Mouse (Mus musculus): ENCODE measurements around the gene Tedc1. TPM values are rescaled to one million over a fixed set of nuclear protein-coding genes. Genes with fewer than 3 reads are reported as not detected.

Tedc1 gene
- polyA plus RNA-seq, 1 experiment from 2014 or later, result 28.1 TPM

GRCm38 (mm10) chr12:113130732-113131131 is 25.5 kb upstream of the Tedc1 start:
- no peak overlapping the region for H3K27ac ChIP-seq (ENCODE audit: low read length)
- WGBS, result 95% methylated on average over 8 of the region's 8 CpGs
- no peaks in the 10 kb centered on the region for H3K27me3 ChIP-seq (ENCODE audit: control insufficient read depth, insufficient read depth, low read length)
- ATAC-seq (replicated peaks; ENCODE audit: extremely low read depth, insufficient read depth, low FRiP score), result no peak
- H3K4me1 ChIP-seq (ENCODE audit: control insufficient read depth, insufficient read depth, low read length), result peaks cover 35% of the 10 kb centered on the region
- no peak overlapping the region for H3K4me2 ChIP-seq (ENCODE audit: low read depth, low read length)
- peaks cover 74% of the 10 kb centered on the region for H3K36me3 ChIP-seq (ENCODE audit: control insufficient read depth, insufficient read depth)
- H3K4me3 ChIP-seq (ENCODE audit: low read length), result no peak overlapping the region
- no peak overlapping the region for H3K9ac ChIP-seq (ENCODE audit: low read length)
- H3K9me3 ChIP-seq (replicated peaks; ENCODE audit: control insufficient read depth, low read length), result no peaks in the 10 kb centered on the region

- H3K27me3 ChIP-seq (ENCODE audit: control insufficient read depth, insufficient read depth, low read length), result no peaks in the 10 kb centered on the region
- no peaks in the 10 kb centered on the region for H3K9me3 ChIP-seq (replicated peaks; ENCODE audit: control insufficient read depth, low read length)
- ATAC-seq (replicated peaks; ENCODE audit: extremely low read depth, insufficient read depth, low FRiP score), result no peak
- no peak overlapping the region for H3K4me3 ChIP-seq (ENCODE audit: low read length)
- H3K4me1 ChIP-seq (ENCODE audit: control insufficient read depth, insufficient read depth, low read length), result peaks cover 42% of the 10 kb centered on the region
- H3K27ac ChIP-seq (ENCODE audit: low read length), result peak overlapping the region; percentile 98
- H3K36me3 ChIP-seq (ENCODE audit: control insufficient read depth, insufficient read depth), result peaks cover 78% of the 10 kb centered on the region
- 0 out of 2 replicates have a peak overlapping the region, but pooled peaks have one; percentile 11 for H3K9ac ChIP-seq (ENCODE audit: low read length)
- H3K4me2 ChIP-seq (ENCODE audit: low read depth, low read length), result no peak overlapping the region
- 95% methylated on average over 14 of the region's 14 CpGs for WGBS
Measured at GRCm38 (mm10) chr12:113131601-113132000, 24.6 kb upstream of the Tedc1 start.

- Histone ChIP-seq H3K4me3 (ENCODE audit: low read length) (no peak overlapping the region), H3K4me1 (ENCODE audit: control insufficient read depth, insufficient read depth, low read length) (peaks cover 51% of the 10 kb centered on the region), H3K9ac (ENCODE audit: low read length) (no peak overlapping the region), H3K27me3 (ENCODE audit: control insufficient read depth, insufficient read depth, low read length) (no peaks in the 10 kb centered on the region), H3K36me3 (ENCODE audit: control insufficient read depth, insufficient read depth) (peaks cover 75% of the 10 kb centered on the region), H3K27ac (ENCODE audit: low read length) (peak overlapping the region; percentile 98), H3K9me3 (replicated peaks; ENCODE audit: control insufficient read depth, low read length) (no peaks in the 10 kb centered on the region), H3K4me2 (ENCODE audit: low read depth, low read length) (no peak overlapping the region)
- peak; percentile 94 for ATAC-seq (replicated peaks; ENCODE audit: extremely low read depth, insufficient read depth, low FRiP score)
- WGBS, result 23% methylated on average over 2 of the region's 2 CpGs
Measured at GRCm38 (mm10) chr12:113132567-113132966, 23.7 kb upstream of the Tedc1 start.

GRCm38 (mm10) chr12:113133260-113133659 is 23.0 kb upstream of the Tedc1 start:
- no peak overlapping the region for H3K4me3 ChIP-seq (ENCODE audit: low read length)
- peaks cover 68% of the 10 kb centered on the region for H3K36me3 ChIP-seq (ENCODE audit: control insufficient read depth, insufficient read depth)
- 72% methylated on average over 9 of the region's 9 CpGs for WGBS
- H3K27ac ChIP-seq (ENCODE audit: low read length), result peak overlapping the region; percentile 98
- peaks cover 52% of the 10 kb centered on the region for H3K4me1 ChIP-seq (ENCODE audit: control insufficient read depth, insufficient read depth, low read length)
- ATAC-seq (replicated peaks; ENCODE audit: extremely low read depth, insufficient read depth, low FRiP score), result 0 out of 2 replicates have a peak, but pooled peaks have one; percentile 2
- H3K9me3 ChIP-seq (replicated peaks; ENCODE audit: control insufficient read depth, low read length), result no peaks in the 10 kb centered on the region
- H3K27me3 ChIP-seq (ENCODE audit: control insufficient read depth, insufficient read depth, low read length), result no peaks in the 10 kb centered on the region
- H3K9ac ChIP-seq (ENCODE audit: low read length), result peak overlapping the region; percentile 60
- peak overlapping the region; percentile 33 for H3K4me2 ChIP-seq (ENCODE audit: low read depth, low read length)

- H3K27ac ChIP-seq (ENCODE audit: low read length), result peak overlapping the region; percentile 98
- H3K4me2 ChIP-seq (ENCODE audit: low read depth, low read length), result no peak overlapping the region
- peaks cover 62% of the 10 kb centered on the region for H3K36me3 ChIP-seq (ENCODE audit: control insufficient read depth, insufficient read depth)
- H3K4me1 ChIP-seq (ENCODE audit: control insufficient read depth, insufficient read depth, low read length), result peaks cover 57% of the 10 kb centered on the region
- ATAC-seq (replicated peaks; ENCODE audit: extremely low read depth, insufficient read depth, low FRiP score), result no peak
- H3K4me3 ChIP-seq (ENCODE audit: low read length), result no peak overlapping the region
- no peaks in the 10 kb centered on the region for H3K27me3 ChIP-seq (ENCODE audit: control insufficient read depth, insufficient read depth, low read length)
- no peaks in the 10 kb centered on the region for H3K9me3 ChIP-seq (replicated peaks; ENCODE audit: control insufficient read depth, low read length)
- peak overlapping the region; percentile 60 for H3K9ac ChIP-seq (ENCODE audit: low read length)
- 54% methylated on average over 5 of the region's 5 CpGs for WGBS
Measured at GRCm38 (mm10) chr12:113133861-113134403, 22.3 kb upstream of the Tedc1 start.

GRCm38 (mm10) chr12:113134502-113134901 is 21.7 kb upstream of the Tedc1 start:
- no peaks in the 10 kb centered on the region for H3K27me3 ChIP-seq (ENCODE audit: control insufficient read depth, insufficient read depth, low read length)
- H3K4me3 ChIP-seq (ENCODE audit: low read length), result no peak overlapping the region
- no peak for ATAC-seq (replicated peaks; ENCODE audit: extremely low read depth, insufficient read depth, low FRiP score)
- WGBS, result 71% methylated on average over 4 of the region's 4 CpGs
- H3K36me3 ChIP-seq (ENCODE audit: control insufficient read depth, insufficient read depth), result peaks cover 56% of the 10 kb centered on the region
- peak overlapping the region; percentile 39 for H3K9ac ChIP-seq (ENCODE audit: low read length)
- H3K4me2 ChIP-seq (ENCODE audit: low read depth, low read length), result no peak overlapping the region
- H3K9me3 ChIP-seq (replicated peaks; ENCODE audit: control insufficient read depth, low read length), result no peaks in the 10 kb centered on the region
- H3K4me1 ChIP-seq (ENCODE audit: control insufficient read depth, insufficient read depth, low read length), result peaks cover 62% of the 10 kb centered on the region
- H3K27ac ChIP-seq (ENCODE audit: low read length), result peak overlapping the region; percentile 98

GRCm38 (mm10) chr12:113135401-113135800 is 20.8 kb upstream of the Tedc1 start:
- Histone ChIP-seq H3K27me3 (ENCODE audit: control insufficient read depth, insufficient read depth, low read length) (no peaks in the 10 kb centered on the region), H3K4me3 (ENCODE audit: low read length) (no peak overlapping the region), H3K4me2 (ENCODE audit: low read depth, low read length) (no peak overlapping the region), H3K4me1 (ENCODE audit: control insufficient read depth, insufficient read depth, low read length) (peaks cover 66% of the 10 kb centered on the region), H3K36me3 (ENCODE audit: control insufficient read depth, insufficient read depth) (peaks cover 49% of the 10 kb centered on the region), H3K9me3 (replicated peaks; ENCODE audit: control insufficient read depth, low read length) (no peaks in the 10 kb centered on the region), H3K27ac (ENCODE audit: low read length) (no peak overlapping the region), H3K9ac (ENCODE audit: low read length) (peak overlapping the region; percentile 39)
- 81% methylated on average over 7 of the region's 7 CpGs for WGBS
- ATAC-seq (replicated peaks; ENCODE audit: extremely low read depth, insufficient read depth, low FRiP score), result no peak

- H3K4me3 ChIP-seq (ENCODE audit: low read length), result no peak overlapping the region
- no peaks in the 10 kb centered on the region for H3K27me3 ChIP-seq (ENCODE audit: control insufficient read depth, insufficient read depth, low read length)
- peaks cover 66% of the 10 kb centered on the region for H3K4me1 ChIP-seq (ENCODE audit: control insufficient read depth, insufficient read depth, low read length)
- no peak for ATAC-seq (replicated peaks; ENCODE audit: extremely low read depth, insufficient read depth, low FRiP score)
- no peaks in the 10 kb centered on the region for H3K9me3 ChIP-seq (replicated peaks; ENCODE audit: control insufficient read depth, low read length)
- peak overlapping the region; percentile 65 for H3K9ac ChIP-seq (ENCODE audit: low read length)
- peak overlapping the region; percentile 33; the same call in 1 of the 2 replicates for H3K4me2 ChIP-seq (ENCODE audit: low read depth, low read length)
- WGBS, result 66% methylated on average over 17 of the region's 17 CpGs
- H3K36me3 ChIP-seq (ENCODE audit: control insufficient read depth, insufficient read depth), result peaks cover 38% of the 10 kb centered on the region
- peak overlapping the region; percentile 98 for H3K27ac ChIP-seq (ENCODE audit: low read length)
Measured at GRCm38 (mm10) chr12:113136492-113137020, 19.7 kb upstream of the Tedc1 start.

GRCm38 (mm10) chr12:113137260-113138213 is 18.7 kb upstream of the Tedc1 start:
- no peaks in the 10 kb centered on the region for H3K27me3 ChIP-seq (ENCODE audit: control insufficient read depth, insufficient read depth, low read length)
- H3K4me1 ChIP-seq (ENCODE audit: control insufficient read depth, insufficient read depth, low read length), result peaks cover 61% of the 10 kb centered on the region
- H3K9me3 ChIP-seq (replicated peaks; ENCODE audit: control insufficient read depth, low read length), result no peaks in the 10 kb centered on the region
- peak overlapping the region; percentile 65 for H3K9ac ChIP-seq (ENCODE audit: low read length)
- WGBS, result 50% methylated on average over 18 of the region's 18 CpGs
- peak overlapping the region; percentile 98 for H3K27ac ChIP-seq (ENCODE audit: low read length)
- no peak overlapping the region for H3K4me3 ChIP-seq (ENCODE audit: low read length)
- H3K36me3 ChIP-seq (ENCODE audit: control insufficient read depth, insufficient read depth), result peaks cover 33% of the 10 kb centered on the region
- peak overlapping the region; percentile 79 for H3K4me2 ChIP-seq (ENCODE audit: low read depth, low read length)
- peak; percentile 24 for ATAC-seq (replicated peaks; ENCODE audit: extremely low read depth, insufficient read depth, low FRiP score)

Measured in heart, embryonic 16.5 days (tissue).